Mouse (Mus musculus): ENCODE measurements at regions not wholly inside any gene's neighbourhood (a gene's known extent, or its start where the extent isn't known, plus 50 kb on each side); places are given as distances from the start of the nearest gene placed in this dataset.

DNA sequence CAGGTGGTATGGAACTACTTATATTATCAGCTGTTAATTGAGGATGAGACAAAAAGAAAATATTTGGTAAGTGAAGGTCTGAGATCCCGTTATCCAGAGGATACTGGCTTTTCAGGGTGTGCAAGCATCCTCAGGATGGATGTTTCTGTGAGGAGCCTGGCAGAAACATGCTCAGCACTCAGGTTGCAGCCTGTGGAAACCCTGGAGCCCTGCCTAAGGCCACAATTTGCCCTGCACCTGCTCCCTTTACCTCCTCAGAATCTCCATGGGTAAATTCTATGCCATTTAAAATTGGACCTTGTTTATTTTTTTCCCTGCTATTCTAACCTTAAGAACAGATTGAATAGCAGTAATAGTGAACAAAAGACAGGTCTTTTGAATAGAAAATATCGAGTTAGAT, 201.3 kb downstream of the Drd1 start:
- DNase-seq: no peak
- TF ChIP-seq CTCF (IDR thresholded peaks at IDR 0.05; ENCODE audit: borderline replicate concordance, control insufficient read depth, extremely low read depth, insufficient read depth, low read length, poor library complexity) (no peak), POLR2A (IDR thresholded peaks at IDR 0.05; ENCODE audit: control insufficient read depth, extremely low read depth, insufficient read depth, low read length, poor library complexity) (no peak)
- Histone ChIP-seq H3K4me3 (ENCODE audit: control insufficient read depth, insufficient read depth, low read length) (no peak overlapping the region), H3K27ac (ENCODE audit: control insufficient read depth, insufficient read depth, low read length) (no peak overlapping the region), H3K36me3 (ENCODE audit: control insufficient read depth, insufficient read depth, low read length) (no peaks in the 10 kb centered on the region), H3K4me1 (replicated peaks; ENCODE audit: control insufficient read depth, insufficient read depth, low read length) (no peaks in the 10 kb centered on the region), H3K27me3 (ENCODE audit: control insufficient read depth, insufficient read depth, low read length) (no peaks in the 10 kb centered on the region)
- 67% methylated on average over 2 of the region's 2 CpGs for WGBS

DNA sequence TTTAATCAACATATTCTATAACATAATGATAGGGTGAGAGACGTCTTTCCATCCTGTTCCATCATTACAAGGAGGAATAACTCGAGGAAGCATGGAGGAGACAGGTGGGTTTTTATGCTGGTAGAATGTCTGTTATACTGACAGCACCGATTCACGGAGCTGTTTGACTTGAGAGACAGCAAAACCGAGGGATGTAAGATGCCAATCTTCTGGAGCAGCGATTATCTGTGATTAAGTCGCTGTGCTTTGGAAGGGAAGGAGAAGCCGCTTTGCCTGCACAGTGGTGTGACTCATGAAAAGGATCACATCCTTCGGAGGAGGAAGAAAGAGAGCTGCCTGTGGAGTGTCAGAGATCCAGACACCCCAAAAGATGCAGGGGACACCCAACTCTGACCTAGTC, 205.4 kb downstream of the Drd1 start:
- Histone ChIP-seq H3K4me3 (ENCODE audit: control insufficient read depth, insufficient read depth, low read length) (no peak overlapping the region), H3K36me3 (ENCODE audit: control insufficient read depth, insufficient read depth, low read length) (no peaks in the 10 kb centered on the region), H3K4me1 (replicated peaks; ENCODE audit: control insufficient read depth, insufficient read depth, low read length) (no peaks in the 10 kb centered on the region), H3K27ac (ENCODE audit: control insufficient read depth, insufficient read depth, low read length) (no peak overlapping the region), H3K27me3 (ENCODE audit: control insufficient read depth, insufficient read depth, low read length) (no peaks in the 10 kb centered on the region)
- DNase-seq: no peak
- WGBS: 85% methylated on average over 9 of the region's 9 CpGs
- TF ChIP-seq POLR2A (IDR thresholded peaks at IDR 0.05; ENCODE audit: control insufficient read depth, extremely low read depth, insufficient read depth, low read length, poor library complexity): no peak
- no peak for TF ChIP-seq CTCF (IDR thresholded peaks at IDR 0.05; ENCODE audit: borderline replicate concordance, control insufficient read depth, extremely low read depth, insufficient read depth, low read length, poor library complexity)

DNA sequence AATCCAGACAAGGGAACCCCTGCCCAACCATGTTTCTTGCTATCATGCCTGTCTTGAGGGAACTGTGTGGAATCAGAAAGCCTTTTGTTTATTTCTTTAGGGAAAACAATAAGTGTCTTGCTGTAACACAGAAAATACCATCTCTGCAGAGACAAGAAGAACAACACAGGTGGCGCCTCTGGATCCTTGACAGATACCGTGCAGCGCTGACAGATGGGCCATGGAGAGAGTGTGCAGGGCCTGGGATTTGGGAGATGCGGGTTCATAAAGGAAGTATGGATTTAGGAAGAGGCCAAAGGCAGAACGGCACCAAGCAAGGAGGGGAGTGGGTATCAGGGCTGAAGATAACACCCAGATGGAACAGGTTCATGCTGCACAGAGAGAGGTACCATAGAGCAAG, 209.3 kb downstream of the Drd1 start:
- no peak for TF ChIP-seq CTCF (IDR thresholded peaks at IDR 0.05; ENCODE audit: borderline replicate concordance, control insufficient read depth, extremely low read depth, insufficient read depth, low read length, poor library complexity)
- no peak for TF ChIP-seq POLR2A (IDR thresholded peaks at IDR 0.05; ENCODE audit: control insufficient read depth, extremely low read depth, insufficient read depth, low read length, poor library complexity)
- H3K36me3 ChIP-seq (ENCODE audit: control insufficient read depth, insufficient read depth, low read length): no peaks in the 10 kb centered on the region
- no peak for DNase-seq

DNA sequence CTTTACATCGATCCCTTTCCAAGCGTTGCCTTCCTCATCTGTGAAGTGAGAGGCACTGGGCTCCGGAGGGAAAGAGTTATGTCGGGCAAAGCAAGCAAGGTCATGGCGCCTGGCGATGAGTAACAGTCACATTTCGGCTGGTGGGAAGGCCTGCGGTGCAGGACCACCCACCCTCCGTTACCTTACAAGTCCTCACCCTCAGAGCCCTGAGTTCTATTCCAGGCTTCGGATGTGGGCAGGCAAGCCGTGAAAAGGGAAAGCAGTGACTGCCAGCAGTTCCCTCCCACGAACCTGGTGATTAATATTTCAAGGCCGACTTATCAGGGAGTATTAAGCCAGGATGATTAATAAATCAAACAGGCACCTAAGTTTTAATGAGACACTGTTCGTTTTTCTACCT, 209.7 kb downstream of the Drd1 start:
- no peak overlapping the region for H3K27ac ChIP-seq (ENCODE audit: control insufficient read depth, insufficient read depth, low read length)
- H3K36me3 ChIP-seq (ENCODE audit: control insufficient read depth, insufficient read depth, low read length): no peaks in the 10 kb centered on the region
- DNase-seq: no peak
- WGBS: 90% methylated on average over 14 of the region's 14 CpGs
- no peak overlapping the region for H3K4me3 ChIP-seq (ENCODE audit: control insufficient read depth, insufficient read depth, low read length)
- H3K4me1 ChIP-seq (replicated peaks; ENCODE audit: control insufficient read depth, insufficient read depth, low read length): no peaks in the 10 kb centered on the region
- no peak for TF ChIP-seq CTCF (IDR thresholded peaks at IDR 0.05; ENCODE audit: borderline replicate concordance, control insufficient read depth, extremely low read depth, insufficient read depth, low read length, poor library complexity)
- no peak for TF ChIP-seq POLR2A (IDR thresholded peaks at IDR 0.05; ENCODE audit: control insufficient read depth, extremely low read depth, insufficient read depth, low read length, poor library complexity)
- H3K27me3 ChIP-seq (ENCODE audit: control insufficient read depth, insufficient read depth, low read length): no peaks in the 10 kb centered on the region

More for the DNA sequence above, 209.3 kb downstream of the Drd1 start:
- Histone ChIP-seq H3K27ac (ENCODE audit: control insufficient read depth, insufficient read depth, low read length) (no peak overlapping the region), H3K27me3 (ENCODE audit: control insufficient read depth, insufficient read depth, low read length) (no peaks in the 10 kb centered on the region), H3K4me1 (replicated peaks; ENCODE audit: control insufficient read depth, insufficient read depth, low read length) (no peaks in the 10 kb centered on the region), H3K4me3 (ENCODE audit: control insufficient read depth, insufficient read depth, low read length) (no peak overlapping the region)
- 90% methylated on average over 5 of the region's 5 CpGs for WGBS

DNA sequence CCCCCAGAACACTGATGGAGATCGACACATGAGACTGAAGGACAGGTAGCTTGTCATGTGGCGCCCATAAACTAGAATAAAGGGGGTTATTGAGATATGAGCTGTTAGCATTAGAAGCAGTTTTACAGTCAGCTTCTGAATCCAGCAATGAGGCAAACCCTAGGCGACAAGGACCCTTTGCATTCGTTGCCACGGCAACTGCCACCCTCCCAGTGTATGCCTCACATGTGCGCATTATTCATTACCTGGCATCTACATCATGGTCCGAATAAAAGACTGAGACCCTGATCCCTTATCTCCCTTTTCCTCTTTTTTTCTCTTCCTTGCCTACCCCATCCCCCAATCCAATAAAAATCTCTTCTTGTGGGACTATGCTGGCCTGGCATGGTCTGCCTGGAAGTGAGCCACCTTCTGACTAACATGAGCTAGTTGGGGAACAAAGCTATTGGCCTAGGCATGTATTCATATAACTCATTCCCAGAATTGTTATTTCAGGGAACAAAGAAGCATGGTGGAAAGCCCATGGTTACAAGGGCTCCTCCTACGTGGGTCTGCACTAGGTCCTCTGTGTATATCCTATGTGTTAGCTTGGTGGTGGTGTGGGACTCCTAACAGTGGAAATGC, 229.4 kb downstream of the Drd1 start:
- Histone ChIP-seq H3K27ac (ENCODE audit: control insufficient read depth, insufficient read depth, low read length) (no peak overlapping the region), H3K36me3 (ENCODE audit: control insufficient read depth, insufficient read depth, low read length) (no peaks in the 10 kb centered on the region), H3K4me1 (replicated peaks; ENCODE audit: control insufficient read depth, insufficient read depth, low read length) (no peaks in the 10 kb centered on the region), H3K27me3 (ENCODE audit: control insufficient read depth, insufficient read depth, low read length) (no peaks in the 10 kb centered on the region), H3K4me3 (ENCODE audit: control insufficient read depth, insufficient read depth, low read length) (no peak overlapping the region)
- TF ChIP-seq CTCF (IDR thresholded peaks at IDR 0.05; ENCODE audit: borderline replicate concordance, control insufficient read depth, extremely low read depth, insufficient read depth, low read length, poor library complexity): no peak
- no peak for DNase-seq
- 83% methylated on average over 8 of the region's 8 CpGs for WGBS

DNA sequence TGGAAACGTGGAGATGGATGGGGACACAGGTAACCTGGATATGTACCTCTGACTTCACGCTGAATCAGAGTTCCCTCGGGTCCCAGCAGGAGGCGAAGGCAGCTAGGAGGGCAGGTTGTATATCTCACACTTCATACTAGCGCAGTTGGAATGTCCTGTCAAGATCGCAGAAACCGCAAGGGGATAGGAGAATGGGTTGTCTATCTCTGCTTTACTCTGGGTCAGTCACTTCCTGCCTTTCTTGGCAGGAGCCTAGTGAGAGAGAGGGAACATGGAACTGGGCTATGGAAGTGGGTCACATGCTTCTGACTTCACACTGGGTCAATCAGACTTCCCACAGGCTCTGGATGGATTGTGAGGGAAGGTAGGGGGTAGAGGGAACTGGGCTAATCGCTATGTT, 233.4 kb downstream of the Drd1 start:
- Histone ChIP-seq H3K36me3 (ENCODE audit: control insufficient read depth, insufficient read depth, low read length) (no peaks in the 10 kb centered on the region), H3K4me3 (ENCODE audit: control insufficient read depth, insufficient read depth, low read length) (no peak overlapping the region), H3K27me3 (ENCODE audit: control insufficient read depth, insufficient read depth, low read length) (no peaks in the 10 kb centered on the region), H3K27ac (ENCODE audit: control insufficient read depth, insufficient read depth, low read length) (no peak overlapping the region), H3K4me1 (replicated peaks; ENCODE audit: control insufficient read depth, insufficient read depth, low read length) (no peaks in the 10 kb centered on the region)
- DNase-seq: no peak
- TF ChIP-seq POLR2A (IDR thresholded peaks at IDR 0.05; ENCODE audit: control insufficient read depth, extremely low read depth, insufficient read depth, low read length, poor library complexity) (no peak), CTCF (IDR thresholded peaks at IDR 0.05; ENCODE audit: borderline replicate concordance, control insufficient read depth, extremely low read depth, insufficient read depth, low read length, poor library complexity) (no peak)
- 68% methylated on average over 8 of the region's 8 CpGs for WGBS

DNA sequence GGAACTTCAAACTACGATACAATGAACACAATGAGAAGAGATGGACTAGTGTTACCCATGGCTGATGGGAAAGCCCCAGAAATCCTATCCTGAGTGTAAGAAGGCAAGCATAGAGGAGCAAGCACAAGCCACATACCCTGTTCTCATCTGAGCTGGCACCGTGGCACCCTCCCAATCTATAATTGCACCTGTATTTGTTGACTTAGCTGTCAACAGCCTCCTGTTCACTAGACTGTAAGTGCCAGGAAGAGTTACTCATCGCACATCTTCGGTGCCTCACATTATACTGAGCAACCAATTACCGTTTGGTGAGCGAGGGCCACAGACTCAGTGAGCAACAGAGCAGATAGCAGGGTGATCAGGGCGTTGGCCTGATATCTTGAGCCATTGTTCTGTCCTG, 239.9 kb downstream of the Drd1 start:
- H3K27ac ChIP-seq (ENCODE audit: control insufficient read depth, insufficient read depth, low read length): no peak overlapping the region
- WGBS: 81% methylated on average over 7 of the region's 7 CpGs
- no peak for TF ChIP-seq POLR2A (IDR thresholded peaks at IDR 0.05; ENCODE audit: control insufficient read depth, extremely low read depth, insufficient read depth, low read length, poor library complexity)
- DNase-seq: no peak
- H3K4me1 ChIP-seq (replicated peaks; ENCODE audit: control insufficient read depth, insufficient read depth, low read length): no peaks in the 10 kb centered on the region
- H3K36me3 ChIP-seq (ENCODE audit: control insufficient read depth, insufficient read depth, low read length): no peaks in the 10 kb centered on the region
- no peak overlapping the region for H3K4me3 ChIP-seq (ENCODE audit: control insufficient read depth, insufficient read depth, low read length)
- H3K27me3 ChIP-seq (ENCODE audit: control insufficient read depth, insufficient read depth, low read length): no peaks in the 10 kb centered on the region

Data from thymus, adult 2 months (tissue).